Mouse (Mus musculus): ENCODE results near the gene Ptprn2. TPM values are rescaled to one million over a fixed set of nuclear protein-coding genes. Genes with fewer than 3 reads are reported as not detected.

Gene Ptprn2
- polyA plus RNA-seq, 1 experiment from 2014 or later, result 3.5 TPM

DNA sequence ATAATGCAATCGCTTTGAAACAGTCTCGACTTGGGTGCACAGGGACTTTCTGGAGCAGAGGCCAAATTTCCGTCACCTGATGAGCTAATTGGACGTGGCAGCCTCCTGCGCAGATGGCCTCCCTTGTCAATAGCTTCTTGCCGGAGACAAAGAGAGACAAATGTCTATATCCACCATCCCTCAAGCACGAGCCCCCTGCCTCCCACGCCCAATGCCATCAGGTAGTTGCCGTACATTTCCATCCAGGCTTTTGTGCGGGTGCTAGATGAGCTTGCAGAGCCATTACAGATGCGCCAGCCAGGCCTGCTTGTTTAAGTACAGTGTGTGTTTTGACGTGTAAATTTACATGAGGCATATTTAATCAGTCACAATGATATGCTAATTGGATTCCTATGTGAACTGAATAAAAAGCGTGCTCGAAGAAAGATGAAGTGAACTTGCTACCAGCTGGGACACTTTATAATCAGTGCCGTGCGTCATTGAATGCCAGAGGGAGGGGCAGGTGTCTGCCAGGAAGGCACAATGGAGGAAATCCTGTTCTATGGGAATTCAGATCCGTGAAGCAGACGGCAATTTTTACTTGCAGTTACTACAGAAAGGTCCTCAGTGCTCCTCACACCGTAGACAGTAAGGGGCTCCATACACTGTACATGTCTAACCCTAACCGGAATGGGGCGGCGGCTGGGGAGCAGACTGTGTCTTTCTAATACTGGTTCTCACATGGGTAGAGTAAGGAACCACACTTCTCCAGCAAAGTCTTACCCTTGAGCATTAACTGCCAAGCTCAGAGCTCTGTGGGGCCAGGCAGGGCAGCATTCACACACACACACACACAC, 434.4 kb downstream of the Ptprn2 start:
- no peak for ATAC-seq (ENCODE audit: insufficient read depth, low FRiP score)
- Histone ChIP-seq H3K4me1 (ENCODE audit: control insufficient read depth, insufficient read depth, low read length) (no peaks in the 10 kb centered on the region), H3K27ac (ENCODE audit: low read length) (no peak overlapping the region), H3K36me3 (ENCODE audit: control insufficient read depth, insufficient read depth, low read length) (no peaks in the 10 kb centered on the region), H3K9ac (ENCODE audit: low read length) (no peak overlapping the region), H3K4me2 (ENCODE audit: low read depth, low read length) (no peak overlapping the region), H3K9me3 (replicated peaks; ENCODE audit: control insufficient read depth, low read length) (no peaks in the 10 kb centered on the region), H3K4me3 (replicated peaks; ENCODE audit: low read length) (no peak overlapping the region), H3K27me3 (ENCODE audit: control insufficient read depth, insufficient read depth, low read length) (no peaks in the 10 kb centered on the region)
- 74% methylated on average over 22 of the region's 22 CpGs for WGBS

- H3K27me3 ChIP-seq (ENCODE audit: control insufficient read depth, insufficient read depth, low read length), result no peaks in the 10 kb centered on the region
- H3K9ac ChIP-seq (ENCODE audit: low read length), result no peak overlapping the region
- no peak overlapping the region for H3K4me2 ChIP-seq (ENCODE audit: low read depth, low read length)
- H3K27ac ChIP-seq (ENCODE audit: low read length), result no peak overlapping the region
- H3K4me1 ChIP-seq (ENCODE audit: control insufficient read depth, insufficient read depth, low read length), result no peaks in the 10 kb centered on the region
- H3K9me3 ChIP-seq (replicated peaks; ENCODE audit: control insufficient read depth, low read length), result no peaks in the 10 kb centered on the region
- WGBS, result 59% methylated on average over 5 of the region's 5 CpGs
- no peak for ATAC-seq (ENCODE audit: insufficient read depth, low FRiP score)
- no peaks in the 10 kb centered on the region for H3K36me3 ChIP-seq (ENCODE audit: control insufficient read depth, insufficient read depth, low read length)
- no peak overlapping the region for H3K4me3 ChIP-seq (replicated peaks; ENCODE audit: low read length)
Measured at GRCm38 (mm10) chr12:116927115-116927514, 441.6 kb downstream of the Ptprn2 start.

DNA sequence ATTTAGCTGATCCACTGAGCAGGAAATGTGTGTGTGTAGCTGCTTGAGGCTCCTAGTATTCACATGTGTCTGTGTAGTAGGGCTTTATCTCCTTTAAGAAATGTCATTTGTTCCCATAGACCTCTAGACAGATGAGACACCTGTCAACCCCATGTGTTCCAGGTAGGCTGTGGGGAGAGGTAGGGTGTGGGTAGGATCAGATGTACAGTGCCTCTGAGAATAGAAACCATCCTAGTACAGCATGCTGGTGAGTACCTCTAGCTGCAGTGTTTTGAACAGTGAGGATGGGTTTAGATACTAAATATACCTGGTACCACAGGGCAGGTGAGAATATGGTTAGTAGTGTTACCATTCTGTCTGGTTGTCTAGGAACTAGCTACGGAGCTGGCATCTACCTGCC, 442.0 kb downstream of the Ptprn2 start:
- Histone ChIP-seq H3K4me3 (replicated peaks; ENCODE audit: low read length) (no peak overlapping the region), H3K4me1 (ENCODE audit: control insufficient read depth, insufficient read depth, low read length) (no peaks in the 10 kb centered on the region), H3K4me2 (ENCODE audit: low read depth, low read length) (no peak overlapping the region), H3K9ac (ENCODE audit: low read length) (no peak overlapping the region), H3K9me3 (replicated peaks; ENCODE audit: control insufficient read depth, low read length) (no peaks in the 10 kb centered on the region), H3K27ac (ENCODE audit: low read length) (no peak overlapping the region), H3K36me3 (ENCODE audit: control insufficient read depth, insufficient read depth, low read length) (no peaks in the 10 kb centered on the region), H3K27me3 (ENCODE audit: control insufficient read depth, insufficient read depth, low read length) (no peaks in the 10 kb centered on the region)
- whole genome bisulfite sequencing, result 74% methylated on average over 1 of the region's 1 CpGs
- no peak for ATAC-seq (ENCODE audit: insufficient read depth, low FRiP score)

DNA sequence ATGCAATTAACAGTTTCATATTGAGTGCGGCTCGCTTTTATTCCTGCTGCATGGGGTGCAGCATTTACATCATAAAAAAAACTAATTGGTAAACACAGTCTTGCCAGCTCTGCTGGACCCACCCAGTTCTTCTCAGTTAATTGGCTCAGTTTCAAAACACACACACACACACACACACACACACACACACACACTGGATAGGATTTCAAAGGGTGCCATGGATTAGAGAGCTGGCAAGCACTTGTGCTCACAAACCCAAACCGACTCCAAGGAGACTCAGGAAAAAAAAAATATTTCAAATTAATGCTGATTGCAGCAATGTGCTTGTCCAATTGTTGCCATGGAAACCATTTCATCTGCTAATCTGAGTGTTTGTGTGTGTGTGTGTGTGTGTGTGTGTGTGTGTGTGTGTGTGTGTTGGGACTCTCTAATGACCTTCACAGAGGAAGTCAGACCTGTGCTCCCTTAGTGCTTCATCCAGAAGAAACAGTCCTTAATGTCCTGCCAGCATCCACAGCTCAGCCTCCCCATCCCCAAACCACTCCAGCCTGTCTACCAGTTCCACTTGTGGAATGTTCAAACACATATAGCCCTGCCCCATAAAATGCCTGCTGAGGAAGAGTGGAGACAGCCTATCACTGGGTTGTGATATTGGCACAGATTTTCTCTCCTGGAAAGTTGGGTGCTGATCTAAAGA, 452.8 kb downstream of the Ptprn2 start:
- Histone ChIP-seq H3K27me3 (ENCODE audit: control insufficient read depth, insufficient read depth, low read length) (no peaks in the 10 kb centered on the region), H3K9me3 (replicated peaks; ENCODE audit: control insufficient read depth, low read length) (no peaks in the 10 kb centered on the region), H3K4me1 (ENCODE audit: control insufficient read depth, insufficient read depth, low read length) (no peaks in the 10 kb centered on the region), H3K36me3 (ENCODE audit: control insufficient read depth, insufficient read depth, low read length) (no peaks in the 10 kb centered on the region), H3K4me2 (ENCODE audit: low read depth, low read length) (no peak overlapping the region), H3K27ac (ENCODE audit: low read length) (no peak overlapping the region), H3K4me3 (replicated peaks; ENCODE audit: low read length) (no peak overlapping the region), H3K9ac (ENCODE audit: low read length) (no peak overlapping the region)
- WGBS, result 48% methylated on average over 3 of the region's 3 CpGs
- ATAC-seq (ENCODE audit: insufficient read depth, low FRiP score), result no peak

DNA sequence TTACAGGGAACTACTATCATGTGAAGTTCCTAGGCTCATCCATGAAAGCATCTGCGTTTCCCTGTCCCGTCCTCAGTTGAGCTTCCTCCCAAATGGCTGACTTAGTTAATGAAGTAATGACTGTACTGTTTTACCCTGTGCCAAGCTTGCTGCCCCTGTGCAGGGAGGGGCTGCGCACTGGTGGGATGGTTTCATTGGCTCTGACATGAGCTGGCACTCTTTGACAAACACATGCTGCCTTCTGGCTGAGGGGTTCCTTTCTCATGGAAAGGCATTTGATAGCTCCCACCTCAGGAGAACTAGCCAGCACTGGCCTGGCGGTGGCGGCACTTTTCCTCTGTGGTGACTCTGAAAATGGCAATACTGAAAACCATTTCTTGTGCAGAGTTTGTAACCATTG, 458.4 kb downstream of the Ptprn2 start:
- no peak overlapping the region for H3K4me3 ChIP-seq (replicated peaks; ENCODE audit: low read length)
- no peak overlapping the region for H3K4me2 ChIP-seq (ENCODE audit: low read depth, low read length)
- no peaks in the 10 kb centered on the region for H3K27me3 ChIP-seq (ENCODE audit: control insufficient read depth, insufficient read depth, low read length)
- no peak overlapping the region for H3K9ac ChIP-seq (ENCODE audit: low read length)
- no peaks in the 10 kb centered on the region for H3K9me3 ChIP-seq (replicated peaks; ENCODE audit: control insufficient read depth, low read length)
- ATAC-seq (ENCODE audit: insufficient read depth, low FRiP score), result no peak
- 79% methylated on average over 5 of the region's 5 CpGs for WGBS
- no peaks in the 10 kb centered on the region for H3K36me3 ChIP-seq (ENCODE audit: control insufficient read depth, insufficient read depth, low read length)
- H3K27ac ChIP-seq (ENCODE audit: low read length), result no peak overlapping the region
- no peaks in the 10 kb centered on the region for H3K4me1 ChIP-seq (ENCODE audit: control insufficient read depth, insufficient read depth, low read length)

DNA sequence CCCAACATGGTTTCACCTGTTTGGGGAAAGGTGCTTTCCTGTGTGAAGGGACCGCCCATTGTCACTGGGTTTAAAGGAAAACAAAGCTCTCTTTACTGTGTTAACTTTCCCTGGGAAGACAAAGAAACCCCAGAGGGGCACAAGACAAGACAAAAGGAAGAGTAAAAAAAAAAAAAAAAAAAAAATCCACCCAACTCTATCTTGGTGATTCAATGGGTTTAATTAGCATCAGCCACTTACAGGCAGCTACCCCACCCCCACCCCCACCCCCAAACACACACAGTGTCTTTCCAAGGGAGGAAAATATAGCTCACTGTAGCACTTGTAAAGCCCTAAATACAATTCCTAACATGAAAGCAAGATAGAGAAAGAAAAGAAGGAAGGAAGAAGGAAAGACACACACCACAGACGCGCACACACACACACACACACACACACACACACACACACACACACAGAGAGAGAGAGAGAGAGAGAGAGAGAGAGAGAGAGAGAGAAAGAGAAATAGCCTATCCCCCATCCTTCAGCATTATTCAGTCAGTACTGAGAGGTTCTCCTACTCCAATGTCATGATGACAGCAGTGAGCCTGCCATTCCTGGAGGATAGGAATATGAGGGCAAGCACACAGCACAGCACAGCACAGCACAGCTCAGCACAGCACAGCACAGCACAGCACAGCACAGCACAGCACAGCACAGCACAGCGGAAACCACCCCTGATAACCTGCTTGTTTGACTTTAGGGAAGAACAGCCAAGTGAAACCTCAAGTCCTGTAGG, 462.8 kb downstream of the Ptprn2 start:
- H3K4me2 ChIP-seq (ENCODE audit: low read depth, low read length), result no peak overlapping the region
- no peak overlapping the region for H3K27ac ChIP-seq (ENCODE audit: low read length)
- H3K9ac ChIP-seq (ENCODE audit: low read length), result no peak overlapping the region
- no peaks in the 10 kb centered on the region for H3K9me3 ChIP-seq (replicated peaks; ENCODE audit: control insufficient read depth, low read length)
- 74% methylated on average over 4 of the region's 4 CpGs for WGBS
- no peak for ATAC-seq (ENCODE audit: insufficient read depth, low FRiP score)
- no peak overlapping the region for H3K4me3 ChIP-seq (replicated peaks; ENCODE audit: low read length)
- no peaks in the 10 kb centered on the region for H3K36me3 ChIP-seq (ENCODE audit: control insufficient read depth, insufficient read depth, low read length)
- H3K4me1 ChIP-seq (ENCODE audit: control insufficient read depth, insufficient read depth, low read length), result no peaks in the 10 kb centered on the region
- H3K27me3 ChIP-seq (ENCODE audit: control insufficient read depth, insufficient read depth, low read length), result no peaks in the 10 kb centered on the region

DNA sequence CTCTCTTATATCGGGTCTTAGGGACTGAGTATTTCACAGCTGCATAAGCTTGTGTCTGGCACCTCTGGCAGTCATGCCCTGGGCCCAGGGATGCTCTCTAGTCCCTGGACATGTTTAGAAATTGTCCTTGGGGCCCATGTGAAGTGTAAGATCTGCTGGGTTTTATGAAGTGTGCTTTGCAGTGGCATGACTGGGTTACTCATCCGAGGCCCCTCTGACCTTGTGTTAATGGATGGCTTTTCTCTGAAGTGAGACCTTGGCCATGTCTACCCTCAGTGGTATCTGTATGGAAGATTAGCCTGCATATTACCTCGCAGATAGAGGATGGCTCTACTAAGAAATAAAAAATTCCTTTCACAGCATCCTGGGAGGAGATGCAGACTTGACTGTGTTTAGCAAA, 464.2 kb downstream of the Ptprn2 start:
- no peak overlapping the region for H3K27ac ChIP-seq (ENCODE audit: low read length)

GRCm38 (mm10) chr12:116952452-116953205, 467.1 kb downstream of the Ptprn2 start:
- WGBS, result 79% methylated on average over 13 of the region's 13 CpGs
- H3K36me3 ChIP-seq (ENCODE audit: control insufficient read depth, insufficient read depth, low read length), result no peaks in the 10 kb centered on the region
- no peaks in the 10 kb centered on the region for H3K9me3 ChIP-seq (replicated peaks; ENCODE audit: control insufficient read depth, low read length)
- H3K4me2 ChIP-seq (ENCODE audit: low read depth, low read length), result no peak overlapping the region
- H3K27ac ChIP-seq (ENCODE audit: low read length), result no peak overlapping the region
- ATAC-seq (ENCODE audit: insufficient read depth, low FRiP score), result no peak; the same call in 1 of the 2 replicates
- no peak overlapping the region for H3K9ac ChIP-seq (ENCODE audit: low read length)
- H3K4me3 ChIP-seq (replicated peaks; ENCODE audit: low read length), result no peak overlapping the region
- H3K27me3 ChIP-seq (ENCODE audit: control insufficient read depth, insufficient read depth, low read length), result no peaks in the 10 kb centered on the region
- H3K4me1 ChIP-seq (ENCODE audit: control insufficient read depth, insufficient read depth, low read length), result no peaks in the 10 kb centered on the region

More for the DNA sequence above, 464.2 kb downstream of the Ptprn2 start:
- WGBS, result 73% methylated on average over 3 of the region's 3 CpGs
- H3K9me3 ChIP-seq (replicated peaks; ENCODE audit: control insufficient read depth, low read length), result no peaks in the 10 kb centered on the region
- no peaks in the 10 kb centered on the region for H3K4me1 ChIP-seq (ENCODE audit: control insufficient read depth, insufficient read depth, low read length)
- no peaks in the 10 kb centered on the region for H3K36me3 ChIP-seq (ENCODE audit: control insufficient read depth, insufficient read depth, low read length)
- no peak overlapping the region for H3K4me2 ChIP-seq (ENCODE audit: low read depth, low read length)
- H3K27me3 ChIP-seq (ENCODE audit: control insufficient read depth, insufficient read depth, low read length), result no peaks in the 10 kb centered on the region
- H3K9ac ChIP-seq (ENCODE audit: low read length), result no peak overlapping the region
- no peak for ATAC-seq (ENCODE audit: insufficient read depth, low FRiP score)
- no peak overlapping the region for H3K4me3 ChIP-seq (replicated peaks; ENCODE audit: low read length)
